Mouse (Mus musculus) MEL (cell line): Measurements from ENCODE around the gene Car6. TPM values are rescaled to one million over a fixed set of nuclear protein-coding genes. Genes with fewer than 3 reads are reported as not detected.

Experiments
- DNase-seq: peaks from one replicate; pipeline ENCODE4 v3.0.0; 2011; ENCODE audit warnings: low read depth, low spot score
- H3K27ac ChIP-seq: 2 replicates; pipeline ENCODE4 v1.5.1; 2012; ENCODE audit warnings: low read depth, mild to moderate bottlenecking, control low read depth, low read length, moderate library complexity; ENCODE audit not compliant: control insufficient read depth
- H3K27me3 ChIP-seq, 2 experiments: fragments of 150-350 bp in 1 of 2; sonication (generic) in 1 of 2; 2 replicates each; pipeline ENCODE4 v1.6.1; 2012; ENCODE audit warnings: low read length in 2 of 2, mild to moderate bottlenecking in 2 of 2, improper control_type of control experiment in 1 of 2, moderate library complexity in 1 of 2; ENCODE audit not compliant: insufficient read depth in 2 of 2, control insufficient read depth in 1 of 2
- H3K36me3 ChIP-seq, 2 experiments: 2 replicates each; pipeline ENCODE4 v1.6.1; 2012 to 2014; ENCODE audit warnings: low read length in 2 of 2, improper control_type of control experiment in 1 of 2, inconsistent platforms in 1 of 2, mild to moderate bottlenecking in 1 of 2; ENCODE audit not compliant: insufficient read depth in 2 of 2, control insufficient read depth in 1 of 2
- H3K4me1 ChIP-seq, 2 experiments: fragments of 150-350 bp in 1 of 2; sonication (generic) in 1 of 2; 2 replicates each; pipeline ENCODE4 v1.6.1; 2012; ENCODE audit warnings: low read length in 2 of 2, improper control_type of control experiment in 1 of 2, mild to moderate bottlenecking in 1 of 2; ENCODE audit not compliant: insufficient read depth in 2 of 2, control insufficient read depth in 1 of 2
- H3K4me3 ChIP-seq, 2 experiments: fragments of 150-350 bp in 1 of 2; sonication (generic) in 1 of 2; 2 replicates each; pipeline ENCODE4 v1.5.1; 2012; ENCODE audit warnings: low read depth in 2 of 2, low read length in 2 of 2, mild to moderate bottlenecking in 2 of 2, moderate library complexity in 2 of 2, control low read depth in 1 of 2, improper control_type of control experiment in 1 of 2; ENCODE audit not compliant: control insufficient read depth in 1 of 2, insufficient read depth in 1 of 2
- H3K79me2 ChIP-seq: 2 replicates; pipeline ENCODE4 v1.6.1; 2012; ENCODE audit warnings: mild to moderate bottlenecking, low read length, moderate library complexity; ENCODE audit not compliant: control insufficient read depth, poor library complexity, insufficient read depth
- H3K9ac ChIP-seq: 2 replicates; pipeline ENCODE4 v1.6.1; 2012; ENCODE audit warnings: low read depth, mild to moderate bottlenecking, control low read depth, low read length, moderate library complexity; ENCODE audit not compliant: control insufficient read depth, poor library complexity, severe bottlenecking
- H3K9me3 ChIP-seq: fragments of 150-350 bp; sonication (generic); replicated peaks from 2 replicates; pipeline ENCODE4 v1.6.1; 2012; ENCODE audit warnings: mild to moderate bottlenecking, low read length, improper control_type of control experiment, moderate library complexity; ENCODE audit not compliant: insufficient read depth
- BHLHE40 ChIP-seq: IDR thresholded peaks from 2 replicates; pipeline ENCODE4 v1.6.1; 2012; ENCODE audit warnings: low read depth, mild to moderate bottlenecking, inconsistent platforms, low read length, improper control_type of control experiment, borderline replicate concordance
- CHD1 ChIP-seq: IDR thresholded peaks from 2 replicates; pipeline ENCODE4 v1.6.1; 2012; ENCODE audit warnings: low read depth, mild to moderate bottlenecking, inconsistent platforms, low read length, improper control_type of control experiment
- CHD2 ChIP-seq: IDR thresholded peaks from 2 replicates; pipeline ENCODE4 v1.6.1; 2011; ENCODE audit warnings: low read length, improper control_type of control experiment
- CTCF ChIP-seq, 3 experiments: IDR thresholded peaks in 2 of 3; conservative IDR thresholded peaks in 1 of 3; 2 replicates each; pipeline ENCODE4 v1.5.1; 2011 to 2012; ENCODE audit warnings: low read length in 3 of 3, low read depth in 2 of 3, mild to moderate bottlenecking in 2 of 3, improper control_type of control experiment in 1 of 3, inconsistent platforms in 1 of 3, mixed read lengths in 1 of 3, moderate library complexity in 1 of 3; ENCODE audit not compliant: control insufficient read depth in 1 of 3, insufficient read depth in 1 of 3, poor library complexity in 1 of 3, severe bottlenecking in 1 of 3
- EP300 ChIP-seq, 2 experiments: IDR thresholded peaks; 2 replicates each; pipeline ENCODE4 v1.6.1; 2011; ENCODE audit warnings: improper control_type of control experiment in 2 of 2, low read length in 2 of 2, low read depth in 1 of 2, mild to moderate bottlenecking in 1 of 2
- ETS1 ChIP-seq: IDR thresholded peaks from 2 replicates; pipeline ENCODE4 v1.6.1; 2012; ENCODE audit warnings: low read depth, mild to moderate bottlenecking, inconsistent platforms, low read length, improper control_type of control experiment, moderate library complexity
- GATA1 ChIP-seq: IDR thresholded peaks from 2 replicates; pipeline ENCODE4 v1.6.1; 2011; ENCODE audit warnings: low read depth, low read length, improper control_type of control experiment
- HCFC1 ChIP-seq: IDR thresholded peaks from 2 replicates; pipeline ENCODE4 v1.6.1; 2012; ENCODE audit warnings: low read depth, mild to moderate bottlenecking, inconsistent platforms, low read length, improper control_type of control experiment, moderate library complexity
- JUND ChIP-seq: IDR thresholded peaks from 2 replicates; pipeline ENCODE4 v1.6.1; 2011; ENCODE audit warnings: low read depth, mild to moderate bottlenecking, improper control_type of control experiment, low read length
- MAFK ChIP-seq: IDR thresholded peaks from 2 replicates; pipeline ENCODE4 v1.6.1; 2011; ENCODE audit warnings: low read depth, mild to moderate bottlenecking, low read length, improper control_type of control experiment, borderline replicate concordance
- MEF2A ChIP-seq: IDR thresholded peaks from 2 replicates; pipeline ENCODE4 v1.6.1; 2014; ENCODE audit warnings: low read depth, mild to moderate bottlenecking, inconsistent platforms, low read length, improper control_type of control experiment; ENCODE audit not compliant: poor library complexity, insufficient replicate concordance, severe bottlenecking; ENCODE audit errors: extremely low read depth
- MXI1 ChIP-seq: IDR thresholded peaks from 2 replicates; pipeline ENCODE4 v1.6.1; 2011; ENCODE audit warnings: mild to moderate bottlenecking, low read depth, low read length, improper control_type of control experiment
- MYB ChIP-seq: IDR thresholded peaks from 2 replicates; pipeline ENCODE4 v1.6.1; 2011; ENCODE audit warnings: mild to moderate bottlenecking, low read depth, low read length, improper control_type of control experiment
- MYC ChIP-seq: IDR thresholded peaks from 2 replicates; pipeline ENCODE4 v1.6.1; 2011; ENCODE audit warnings: low read depth, mild to moderate bottlenecking, low read length, improper control_type of control experiment, moderate library complexity
- NRF1 ChIP-seq: IDR thresholded peaks from 2 replicates; pipeline ENCODE4 v1.6.1; 2014; ENCODE audit warnings: low read depth, mild to moderate bottlenecking, inconsistent platforms, low read length, improper control_type of control experiment, moderate library complexity; ENCODE audit not compliant: poor library complexity, insufficient read depth, severe bottlenecking
- POLR2A ChIP-seq, 2 experiments: IDR thresholded peaks; 2 replicates each; pipeline ENCODE4 v1.6.1; 2011 to 2012; ENCODE audit warnings: low read length in 2 of 2, mild to moderate bottlenecking in 2 of 2, control low read depth in 1 of 2, improper control_type of control experiment in 1 of 2, low read depth in 1 of 2, moderate library complexity in 1 of 2; ENCODE audit not compliant: control insufficient read depth in 1 of 2, insufficient read depth in 1 of 2, poor library complexity in 1 of 2
- RAD21 ChIP-seq: IDR thresholded peaks from 2 replicates; pipeline ENCODE4 v1.6.1; 2011; ENCODE audit warnings: mild to moderate bottlenecking, low read depth, low read length, improper control_type of control experiment
- RCOR1 ChIP-seq: IDR thresholded peaks from 2 replicates; pipeline ENCODE4 v1.6.1; 2012; ENCODE audit warnings: low read depth, mild to moderate bottlenecking, inconsistent platforms, low read length, improper control_type of control experiment
- SIN3A ChIP-seq: IDR thresholded peaks from 2 replicates; pipeline ENCODE4 v1.6.1; 2012; ENCODE audit warnings: low read length, improper control_type of control experiment, inconsistent platforms
- SMC3 ChIP-seq: IDR thresholded peaks from 2 replicates; pipeline ENCODE4 v1.6.1; 2011; ENCODE audit warnings: low read depth, low read length, improper control_type of control experiment
- TAL1 ChIP-seq: IDR thresholded peaks from 2 replicates; pipeline ENCODE4 v1.6.1; 2012; ENCODE audit warnings: mild to moderate bottlenecking, inconsistent platforms, low read length, moderate library complexity, mixed read lengths
- TBP ChIP-seq: IDR thresholded peaks from 2 replicates; pipeline ENCODE4 v1.8.0; 2011; ENCODE audit warnings: low read depth, low read length, improper control_type of control experiment
- TCF12 ChIP-seq: IDR thresholded peaks from 2 replicates; pipeline ENCODE4 v1.6.1; 2014; ENCODE audit warnings: low read depth, mild to moderate bottlenecking, inconsistent platforms, low read length, improper control_type of control experiment, moderate library complexity
- UBTF ChIP-seq: IDR thresholded peaks from 2 replicates; pipeline ENCODE4 v1.6.1; 2012; ENCODE audit warnings: low read depth, mild to moderate bottlenecking, inconsistent platforms, low read length, improper control_type of control experiment, moderate library complexity, borderline replicate concordance; ENCODE audit not compliant: insufficient read depth
- ZC3H11A ChIP-seq: IDR thresholded peaks from 2 replicates; pipeline ENCODE4 v1.6.1; 2012; ENCODE audit warnings: low read depth, mild to moderate bottlenecking, inconsistent platforms, low read length, improper control_type of control experiment
- ZKSCAN1 ChIP-seq: IDR thresholded peaks from 2 replicates; pipeline ENCODE4 v1.6.1; 2012; ENCODE audit warnings: low read depth, mild to moderate bottlenecking, inconsistent platforms, low read length, improper control_type of control experiment, moderate library complexity
- ZMIZ1 ChIP-seq: IDR thresholded peaks from 2 replicates; pipeline ENCODE4 v1.6.1; 2012; ENCODE audit warnings: low read depth, mild to moderate bottlenecking, inconsistent platforms, low read length, improper control_type of control experiment, moderate library complexity
- ZNF384 ChIP-seq: IDR thresholded peaks from 2 replicates; pipeline ENCODE4 v1.6.1; 2012; ENCODE audit warnings: low read depth, mild to moderate bottlenecking, inconsistent platforms, low read length, improper control_type of control experiment
- polyA plus RNA-seq, 2 experiments: library from polyadenylated mRNA; stranded (reverse) in 1 of 2; unstranded in 1 of 2; fragments of >175 nt in 1 of 2; fragments of >200 nt in 1 of 2; gene quantifications; 2 replicates each; pipeline versions ENCODE4 v1.2.1 to v1.2.4; 2012; ENCODE audit warnings: low replicate concordance in 2 of 2, low read depth in 1 of 2; ENCODE audit not compliant: insufficient read length in 2 of 2, insufficient read depth in 1 of 2, missing spikeins in 1 of 2
- total RNA-seq: library from RNA; depleted of rRNA; stranded (reverse); fragments of 300-350 nt; gene quantifications from 2 replicates; pipeline ENCODE4 v1.2.3, GENCODE M21; 2012

The Car6 gene
- total and polyA plus RNA-seq, 3 experiments = 0.19 TPM; not detected in 2

- peaks cover 25 to 35% of the 10 kb centered on the region in 2 experiments for H3K36me3 ChIP-seq
- TF ChIP-seq MYB (no peak), SMC3 (peak; percentile 67), POLR2A (IDR thresholded peaks at IDR 0.05; ENCODE audit: control insufficient read depth in 1 of 2, insufficient read depth in 1 of 2, low read depth in 1 of 2, low read length in 2 of 2, poor library complexity in 1 of 2) (peak in 1 of 2 experiments; percentile 54; a peak in 1 of 4 replicates), BHLHE40 (no peak), MXI1 (peak; percentile 40; the same call in 1 of the 2 replicates), RAD21 (peak; percentile 18), CHD2 (no peak), TBP (peak; percentile 69; the same call in 1 of the 2 replicates), GATA1 (0 out of 2 replicates have a peak, but pooled peaks have one; percentile 47), EP300 (IDR thresholded peaks at IDR 0.05; ENCODE audit: low read depth in 1 of 2, low read length in 2 of 2) (no peak), UBTF (no peak), TCF12 (no peak), CTCF (IDR thresholded peaks at IDR 0.05 in 2 of 3, conservative IDR thresholded peaks at IDR 0.05 in 1 of 3; ENCODE audit: control insufficient read depth in 1 of 3, insufficient read depth in 1 of 3, low read depth in 2 of 3, low read length in 3 of 3, poor library complexity in 1 of 3, severe bottlenecking in 1 of 3) (peak in 2 of 3 experiments; percentile 55 to 94), HCFC1 (0 out of 2 replicates have a peak, but pooled peaks have one; percentile 9), SIN3A (peak; percentile 80; the same call in 1 of the 2 replicates), ZKSCAN1 (no peak), MYC (0 out of 2 replicates have a peak, but pooled peaks have one; percentile 51), RCOR1 (peak; percentile 32), JUND (peak; percentile 29; the same call in 1 of the 2 replicates), MEF2A (no peak), TAL1 (no peak), MAFK (no peak), ZMIZ1 (0 out of 2 replicates have a peak, but pooled peaks have one; percentile 45), CHD1 (no peak; the same call in 1 of the 2 replicates), ETS1 (peak; percentile 63; the same call in 1 of the 2 replicates), NRF1 (no peak), ZNF384 (0 out of 2 replicates have a peak, but pooled peaks have one; percentile 19), ZC3H11A (no peak)
- H3K4me1 ChIP-seq = peaks cover 7 to 34% of the 10 kb centered on the region in 2 experiments
- no peaks in the 10 kb centered on the region for H3K9me3 ChIP-seq
- H3K27ac ChIP-seq = peak overlapping the region; percentile 88
- H3K79me2 ChIP-seq = peaks cover 52% of the 10 kb centered on the region
- peak overlapping the region; percentile 3; the same call in 1 of the 2 replicates for H3K9ac ChIP-seq
- H3K4me3 ChIP-seq = peak overlapping the region; percentile 50 to 99; a peak in 3 of 4 replicates
- DNase-seq = peak; percentile 95
- no peaks in the 10 kb centered on the region for H3K27me3 ChIP-seq
These were observed 38.8 kb upstream of the Car6 start for GRCm38 (mm10) chr4:150239951-150240368.
